Mouse (Mus musculus) MEL (cell line): ENCODE results near the gene Stk10.

Experiments
- CTCF ChIP-seq, 3 experiments: IDR thresholded peaks in 2 of 3; conservative IDR thresholded peaks in 1 of 3; 2 replicates each; pipeline ENCODE4 v1.5.1; 2011 to 2012; ENCODE audit warnings: low read length in 3 of 3, low read depth in 2 of 3, mild to moderate bottlenecking in 2 of 3, improper control_type of control experiment in 1 of 3, inconsistent platforms in 1 of 3, mixed read lengths in 1 of 3, moderate library complexity in 1 of 3; ENCODE audit not compliant: control insufficient read depth in 1 of 3, insufficient read depth in 1 of 3, poor library complexity in 1 of 3, severe bottlenecking in 1 of 3
- E2F4 ChIP-seq: IDR thresholded peaks from 2 replicates; pipeline ENCODE4 v1.6.1; 2011; ENCODE audit warnings: low read depth, low read length, improper control_type of control experiment, borderline replicate concordance
- EP300 ChIP-seq, 2 experiments: IDR thresholded peaks; 2 replicates each; pipeline ENCODE4 v1.6.1; 2011; ENCODE audit warnings: improper control_type of control experiment in 2 of 2, low read length in 2 of 2, low read depth in 1 of 2, mild to moderate bottlenecking in 1 of 2
- JUND ChIP-seq: IDR thresholded peaks from 2 replicates; pipeline ENCODE4 v1.6.1; 2011; ENCODE audit warnings: low read depth, mild to moderate bottlenecking, improper control_type of control experiment, low read length
- MAX ChIP-seq: IDR thresholded peaks from 2 replicates; pipeline ENCODE4 v1.6.1; 2011; ENCODE audit warnings: low read length, improper control_type of control experiment
- MAZ ChIP-seq: IDR thresholded peaks from 2 replicates; pipeline ENCODE4 v1.6.1; 2012; ENCODE audit warnings: low read depth, mild to moderate bottlenecking, inconsistent platforms, low read length, improper control_type of control experiment
- MXI1 ChIP-seq: IDR thresholded peaks from 2 replicates; pipeline ENCODE4 v1.6.1; 2011; ENCODE audit warnings: mild to moderate bottlenecking, low read depth, low read length, improper control_type of control experiment
- POLR2A ChIP-seq, 2 experiments: IDR thresholded peaks; 2 replicates each; pipeline ENCODE4 v1.6.1; 2011 to 2012; ENCODE audit warnings: low read length in 2 of 2, mild to moderate bottlenecking in 2 of 2, control low read depth in 1 of 2, improper control_type of control experiment in 1 of 2, low read depth in 1 of 2, moderate library complexity in 1 of 2; ENCODE audit not compliant: control insufficient read depth in 1 of 2, insufficient read depth in 1 of 2, poor library complexity in 1 of 2
- POLR2AphosphoS2 ChIP-seq: IDR thresholded peaks from 2 replicates; pipeline ENCODE4 v1.6.1; 2011; ENCODE audit warnings: low read length, improper control_type of control experiment
- RCOR1 ChIP-seq: IDR thresholded peaks from 2 replicates; pipeline ENCODE4 v1.6.1; 2012; ENCODE audit warnings: low read depth, mild to moderate bottlenecking, inconsistent platforms, low read length, improper control_type of control experiment
- USF1 ChIP-seq: IDR thresholded peaks from 2 replicates; pipeline ENCODE4 v1.6.1; 2014; ENCODE audit warnings: low read depth, mild to moderate bottlenecking, inconsistent platforms, low read length, improper control_type of control experiment, moderate library complexity
- USF2 ChIP-seq, 2 experiments: IDR thresholded peaks; 2 replicates each; pipeline ENCODE4 v1.6.1; 2011 to 2012; ENCODE audit warnings: improper control_type of control experiment in 2 of 2, low read length in 2 of 2, borderline replicate concordance in 1 of 2, inconsistent platforms in 1 of 2, low read depth in 1 of 2, mild to moderate bottlenecking in 1 of 2; ENCODE audit not compliant: insufficient read depth in 1 of 2
- ZC3H11A ChIP-seq: IDR thresholded peaks from 2 replicates; pipeline ENCODE4 v1.6.1; 2012; ENCODE audit warnings: low read depth, mild to moderate bottlenecking, inconsistent platforms, low read length, improper control_type of control experiment
- ZNF384 ChIP-seq: IDR thresholded peaks from 2 replicates; pipeline ENCODE4 v1.6.1; 2012; ENCODE audit warnings: low read depth, mild to moderate bottlenecking, inconsistent platforms, low read length, improper control_type of control experiment

GRCm38 (mm10) chr11:32561465-32562355 is 28.6 kb downstream of the Stk10 start:
- TF ChIP-seq MXI1 (no peak), USF1 (no peak), CTCF (IDR thresholded peaks at IDR 0.05 in 2 of 3, conservative IDR thresholded peaks at IDR 0.05 in 1 of 3; ENCODE audit: control insufficient read depth in 1 of 3, insufficient read depth in 1 of 3, low read depth in 2 of 3, low read length in 3 of 3, poor library complexity in 1 of 3, severe bottlenecking in 1 of 3) (no peak), POLR2A (IDR thresholded peaks at IDR 0.05; ENCODE audit: control insufficient read depth in 1 of 2, insufficient read depth in 1 of 2, low read depth in 1 of 2, low read length in 2 of 2, poor library complexity in 1 of 2) (no peak), E2F4 (no peak), JUND (no peak), ZNF384 (no peak), MAZ (no peak), POLR2AphosphoS2 (no peak), EP300 (IDR thresholded peaks at IDR 0.05; ENCODE audit: low read depth in 1 of 2, low read length in 2 of 2) (no peak), ZC3H11A (no peak), MAX (no peak), USF2 (IDR thresholded peaks at IDR 0.05; ENCODE audit: borderline replicate concordance in 1 of 2, insufficient read depth in 1 of 2, low read depth in 1 of 2, low read length in 2 of 2) (no peak), RCOR1 (no peak)
